Mouse (Mus musculus): Measurements from ENCODE around the gene Agbl3. TPM values are rescaled to one million over a fixed set of nuclear protein-coding genes. Genes with fewer than 3 reads are reported as not detected.
A peak's percentile ranks its signal among the peaks of the same experiment; 100 is the strongest.

The Agbl3 gene
- polyA plus RNA-seq, 1 experiment, result 0.29 TPM

DNA sequence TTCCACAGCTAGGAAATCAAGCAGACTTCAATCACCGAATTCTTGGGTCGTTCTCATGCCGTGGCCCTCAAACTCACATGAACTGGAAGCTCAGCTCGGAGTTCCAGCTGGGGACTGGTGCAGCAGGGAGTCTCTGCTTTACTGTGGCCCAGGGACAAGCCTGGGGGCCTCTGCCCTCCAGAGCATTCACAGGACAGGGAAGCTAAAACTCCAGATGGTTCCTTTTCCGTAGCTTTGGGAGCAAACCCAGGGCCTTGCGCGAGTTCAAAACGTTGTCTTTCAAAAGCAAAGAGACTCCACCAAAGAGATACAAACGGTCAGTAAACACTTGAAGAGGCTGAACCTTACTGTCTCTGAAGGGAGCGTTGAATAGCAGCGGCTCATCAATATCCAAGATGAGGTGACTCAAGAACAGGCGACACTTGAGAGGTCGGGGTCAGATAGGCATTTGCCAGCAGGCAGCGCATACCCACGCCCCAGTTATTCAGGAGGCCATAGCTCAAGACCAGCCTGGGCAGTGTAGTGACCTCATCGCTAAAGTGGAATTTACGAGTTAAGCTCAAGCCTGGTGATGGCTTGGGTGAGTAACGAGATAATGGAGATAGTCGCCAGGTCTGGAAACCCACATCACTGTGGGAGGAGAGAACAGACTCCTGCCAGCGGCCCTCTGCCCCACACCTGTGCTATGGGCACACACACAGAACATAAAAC lies 88.4 kb downstream of the Agbl3 start:
- peaks cover 78% of the 10 kb centered on the region for H3K4me1 ChIP-seq (ENCODE audit: control insufficient read depth)
- H3K36me3 ChIP-seq (ENCODE audit: control insufficient read depth), result peaks cover 28% of the 10 kb centered on the region
- H3K27me3 ChIP-seq (ENCODE audit: control insufficient read depth), result no peaks in the 10 kb centered on the region
- H3K9me3 ChIP-seq (ENCODE audit: control insufficient read depth, low read length), result no peaks in the 10 kb centered on the region
- peak overlapping the region; percentile 49 for H3K4me3 ChIP-seq (replicated peaks)
- no peak for TF ChIP-seq TAL1 (IDR thresholded peaks at IDR 0.05; ENCODE audit: low read length)
- TF ChIP-seq GATA1 (IDR thresholded peaks at IDR 0.05; ENCODE audit: low read length), result no peak

DNA sequence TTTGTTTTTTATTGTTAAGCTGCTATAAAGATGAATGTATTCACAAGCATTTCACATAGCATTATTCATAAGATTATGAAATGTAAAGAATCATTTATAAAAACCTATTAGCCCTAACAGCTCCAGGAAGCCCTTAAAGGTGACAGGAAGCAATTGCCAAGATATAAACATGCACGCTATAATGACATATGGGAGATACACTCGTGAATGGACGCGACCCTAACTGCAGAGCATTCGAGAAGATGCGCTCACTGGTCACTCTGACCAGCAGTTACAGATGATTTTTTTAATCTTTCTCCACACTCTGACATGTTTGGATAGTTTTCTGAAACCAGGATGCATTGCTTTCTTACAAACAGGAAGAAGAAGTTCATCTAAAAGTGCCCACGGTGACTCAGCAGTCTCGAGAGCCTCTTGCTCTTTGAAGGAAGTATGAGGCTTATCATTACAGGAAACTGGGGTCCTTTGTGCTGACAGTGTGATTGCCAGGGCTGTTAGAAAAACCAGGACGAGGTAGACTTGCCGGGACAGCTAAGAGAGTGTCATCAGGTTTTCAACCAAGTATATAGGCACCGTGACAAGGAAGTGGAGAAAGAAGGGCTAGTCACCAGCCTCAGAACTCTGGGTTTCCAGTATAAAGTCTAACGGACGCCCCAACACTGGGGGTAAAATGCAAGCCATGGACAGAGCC lies 89.1 kb downstream of the Agbl3 start:
- TF ChIP-seq TAL1 (IDR thresholded peaks at IDR 0.05; ENCODE audit: low read length), result no peak
- no peak for TF ChIP-seq GATA1 (IDR thresholded peaks at IDR 0.05; ENCODE audit: low read length)

DNA sequence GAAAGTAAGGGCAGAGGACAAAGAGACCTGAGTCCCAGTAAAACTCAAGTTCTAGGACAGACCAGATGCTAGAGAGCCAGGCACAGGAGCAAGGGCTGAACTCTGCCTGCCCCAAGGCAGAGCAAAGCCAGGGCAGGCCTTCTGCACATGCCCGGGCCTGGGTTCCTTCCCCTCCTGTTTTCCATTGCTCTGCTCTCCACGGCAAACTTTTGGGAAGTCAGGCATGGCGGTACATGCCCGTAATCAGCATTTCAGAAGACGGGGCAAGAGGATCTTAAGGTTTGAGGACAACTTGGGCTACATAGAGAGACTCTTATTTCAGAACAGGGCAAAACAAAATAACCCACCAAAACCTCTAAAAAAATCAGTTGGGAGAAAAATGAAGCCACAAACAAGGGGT lies 89.9 kb downstream of the Agbl3 start:
- no peak overlapping the region for H3K4me3 ChIP-seq (replicated peaks)
- no peaks in the 10 kb centered on the region for H3K9me3 ChIP-seq (ENCODE audit: control insufficient read depth, low read length)
- peaks cover 89% of the 10 kb centered on the region for H3K4me1 ChIP-seq (ENCODE audit: control insufficient read depth)
- no peaks in the 10 kb centered on the region for H3K27me3 ChIP-seq (ENCODE audit: control insufficient read depth)
- peaks cover 42% of the 10 kb centered on the region for H3K36me3 ChIP-seq (ENCODE audit: control insufficient read depth)
- TF ChIP-seq TAL1 (IDR thresholded peaks at IDR 0.05; ENCODE audit: low read length) (no peak), GATA1 (IDR thresholded peaks at IDR 0.05; ENCODE audit: low read length) (no peak)

More for the DNA sequence above, 89.1 kb downstream of the Agbl3 start:
- Histone ChIP-seq H3K4me1 (ENCODE audit: control insufficient read depth) (peaks cover 81% of the 10 kb centered on the region), H3K9me3 (ENCODE audit: control insufficient read depth, low read length) (no peaks in the 10 kb centered on the region), H3K36me3 (ENCODE audit: control insufficient read depth) (peaks cover 35% of the 10 kb centered on the region), H3K27me3 (ENCODE audit: control insufficient read depth) (no peaks in the 10 kb centered on the region), H3K4me3 (replicated peaks) (peak overlapping the region; percentile 49)

DNA sequence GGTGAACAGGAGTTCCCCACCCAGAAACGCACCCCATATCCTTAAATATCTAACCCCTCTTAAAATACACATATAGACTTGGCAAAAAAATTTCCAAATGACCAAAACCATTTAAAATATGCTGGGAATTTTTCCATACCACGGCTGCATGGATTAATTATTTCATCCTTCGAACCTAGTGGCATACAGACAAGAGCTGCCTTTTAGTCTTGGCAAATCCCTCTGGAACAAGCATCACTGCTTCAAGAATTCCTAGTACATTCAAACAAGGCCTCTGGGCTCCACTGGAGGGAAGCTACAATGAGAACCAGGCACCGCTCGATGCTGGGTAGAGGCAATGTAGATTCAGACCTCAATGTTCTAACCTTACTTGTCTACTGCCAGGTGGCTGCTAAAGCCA lies 90.5 kb downstream of the Agbl3 start:
- Histone ChIP-seq H3K4me3 (replicated peaks) (no peak overlapping the region), H3K27me3 (ENCODE audit: control insufficient read depth) (no peaks in the 10 kb centered on the region), H3K9me3 (ENCODE audit: control insufficient read depth, low read length) (no peaks in the 10 kb centered on the region), H3K4me1 (ENCODE audit: control insufficient read depth) (peaks cover 89% of the 10 kb centered on the region), H3K36me3 (ENCODE audit: control insufficient read depth) (peaks cover 48% of the 10 kb centered on the region)
- no peak for TF ChIP-seq GATA1 (IDR thresholded peaks at IDR 0.05; ENCODE audit: low read length)
- TF ChIP-seq TAL1 (IDR thresholded peaks at IDR 0.05; ENCODE audit: low read length), result no peak

DNA sequence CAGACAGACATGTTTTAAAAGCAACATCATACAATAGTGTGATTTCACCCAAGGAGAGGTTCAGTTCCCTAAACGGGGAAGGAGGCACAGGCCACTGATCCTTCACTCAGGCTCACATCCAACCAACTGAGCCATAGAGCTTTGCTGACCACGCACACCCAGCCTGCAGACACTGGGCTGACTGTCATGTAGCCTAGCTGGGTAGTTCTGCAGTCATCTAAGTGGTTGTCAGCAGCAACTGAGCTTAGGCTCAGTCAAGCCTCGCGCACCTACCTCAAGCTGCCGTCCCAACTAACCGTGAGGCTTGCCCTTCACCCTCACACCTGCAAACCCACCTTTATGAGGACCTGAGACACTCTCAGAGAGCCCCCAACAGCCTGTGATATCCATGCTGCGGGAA lies 91.7 kb downstream of the Agbl3 start:
- Histone ChIP-seq H3K4me1 (ENCODE audit: control insufficient read depth) (peaks cover 90% of the 10 kb centered on the region), H3K36me3 (ENCODE audit: control insufficient read depth) (peaks cover 59% of the 10 kb centered on the region), H3K4me3 (replicated peaks) (no peak overlapping the region), H3K27me3 (ENCODE audit: control insufficient read depth) (no peaks in the 10 kb centered on the region), H3K9me3 (ENCODE audit: control insufficient read depth, low read length) (no peaks in the 10 kb centered on the region)
- TF ChIP-seq GATA1 (IDR thresholded peaks at IDR 0.05; ENCODE audit: low read length) (no peak), TAL1 (IDR thresholded peaks at IDR 0.05; ENCODE audit: low read length) (no peak)

DNA sequence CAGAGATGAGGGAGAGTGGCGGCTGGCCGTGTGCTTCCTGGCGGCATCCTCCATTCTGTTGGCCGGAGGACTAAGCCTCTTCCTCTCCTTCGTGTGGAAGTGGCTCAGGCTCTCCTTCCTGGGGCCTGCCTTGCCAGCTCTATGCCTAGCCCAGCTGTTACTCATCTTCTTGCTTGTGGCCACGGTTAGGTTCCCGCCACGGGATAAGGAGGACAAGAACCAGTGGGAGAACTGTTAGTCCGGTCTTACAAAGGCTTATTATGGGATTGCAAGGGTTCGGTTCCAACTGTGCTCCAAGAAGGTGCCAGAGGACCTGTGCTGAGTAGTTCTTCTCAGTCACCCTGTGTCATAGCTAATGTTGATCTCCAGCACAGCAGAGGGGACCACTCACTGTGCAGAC lies 92.6 kb downstream of the Agbl3 start:
- Histone ChIP-seq H3K27me3 (ENCODE audit: control insufficient read depth) (no peaks in the 10 kb centered on the region), H3K36me3 (ENCODE audit: control insufficient read depth) (peaks cover 59% of the 10 kb centered on the region), H3K4me3 (replicated peaks) (no peak overlapping the region), H3K9me3 (ENCODE audit: control insufficient read depth, low read length) (no peaks in the 10 kb centered on the region), H3K4me1 (ENCODE audit: control insufficient read depth) (peaks cover 90% of the 10 kb centered on the region)
- TF ChIP-seq TAL1 (IDR thresholded peaks at IDR 0.05; ENCODE audit: low read length) (no peak), GATA1 (IDR thresholded peaks at IDR 0.05; ENCODE audit: low read length) (no peak)

DNA sequence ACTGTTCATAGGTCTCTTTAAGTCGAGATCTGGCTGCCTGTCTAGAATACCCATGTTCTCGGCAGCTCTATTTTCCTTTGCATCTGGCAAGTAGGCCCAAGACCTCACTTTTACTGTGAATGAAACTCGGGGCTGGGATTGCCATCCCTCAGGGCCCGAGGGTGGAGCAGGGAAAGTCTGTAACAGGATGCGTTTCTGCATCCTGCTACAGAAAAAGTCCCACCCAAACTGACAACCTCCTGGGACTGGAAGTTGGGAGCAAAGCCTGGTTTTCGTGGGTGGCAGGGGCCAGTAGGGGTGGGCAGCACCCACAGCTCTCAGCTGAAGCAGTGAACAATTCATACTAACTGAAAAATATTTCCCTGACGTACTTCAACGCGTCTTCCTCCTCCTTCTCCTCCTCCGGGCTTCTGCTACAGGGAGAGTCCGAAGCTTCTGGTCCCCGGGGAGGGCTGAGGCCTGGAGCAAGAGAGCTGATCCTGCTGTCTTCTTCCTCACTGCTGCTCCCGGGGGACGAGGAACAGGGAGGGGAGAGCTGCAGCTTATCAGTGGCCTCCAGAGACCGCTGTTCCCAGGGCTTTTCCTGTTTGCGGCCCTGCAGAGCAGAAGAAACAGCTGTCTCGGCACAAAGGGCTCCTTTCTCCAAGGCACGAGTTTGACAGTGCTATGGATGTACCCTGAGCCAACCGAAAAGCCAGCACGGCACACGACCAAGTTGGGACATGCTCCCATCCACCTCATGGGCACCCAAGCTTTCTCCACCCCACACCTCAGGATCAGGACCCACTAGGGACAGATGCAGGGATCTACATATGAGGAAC lies 94.1 kb downstream of the Agbl3 start:
- TF ChIP-seq TAL1 (IDR thresholded peaks at IDR 0.05; ENCODE audit: low read length), result peak; percentile 71
- TF ChIP-seq GATA1 (IDR thresholded peaks at IDR 0.05; ENCODE audit: low read length), result peak; percentile 70
- peaks cover 67% of the 10 kb centered on the region for H3K36me3 ChIP-seq (ENCODE audit: control insufficient read depth)
- peak overlapping the region; percentile 72 for H3K4me3 ChIP-seq (replicated peaks)

DNA sequence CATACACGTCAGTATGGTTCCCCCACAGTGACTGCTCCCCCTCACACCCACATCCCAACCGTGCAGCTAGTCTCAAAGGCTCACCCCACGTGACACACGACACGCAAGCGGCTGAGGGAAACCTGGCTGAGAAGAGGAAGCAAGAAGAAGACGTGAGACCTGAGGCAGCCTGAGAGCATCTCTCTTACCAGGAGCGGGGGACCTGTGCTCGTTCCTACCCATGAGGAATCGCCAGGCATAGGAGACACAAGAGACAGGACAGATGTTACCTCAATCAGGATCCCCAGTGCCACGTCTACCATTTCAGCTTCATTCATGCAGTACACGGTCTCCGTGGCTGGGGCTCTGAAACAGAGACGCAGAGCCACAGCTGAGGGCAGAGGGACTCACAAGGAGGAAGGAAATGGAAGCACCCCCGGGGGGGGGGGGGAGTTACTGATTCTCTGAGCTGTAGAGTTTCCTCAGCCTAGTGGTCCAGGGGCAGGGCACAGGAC lies 95.1 kb downstream of the Agbl3 start:
- H3K36me3 ChIP-seq (ENCODE audit: control insufficient read depth), result peaks cover 72% of the 10 kb centered on the region

More for the DNA sequence above, 94.1 kb downstream of the Agbl3 start:
- H3K27me3 ChIP-seq (ENCODE audit: control insufficient read depth), result no peaks in the 10 kb centered on the region
- no peaks in the 10 kb centered on the region for H3K9me3 ChIP-seq (ENCODE audit: control insufficient read depth, low read length)
- peaks cover 90% of the 10 kb centered on the region for H3K4me1 ChIP-seq (ENCODE audit: control insufficient read depth)

More for the DNA sequence above, 95.1 kb downstream of the Agbl3 start:
- Histone ChIP-seq H3K4me1 (ENCODE audit: control insufficient read depth) (peaks cover 80% of the 10 kb centered on the region), H3K27me3 (ENCODE audit: control insufficient read depth) (no peaks in the 10 kb centered on the region), H3K4me3 (replicated peaks) (peak overlapping the region; percentile 72), H3K9me3 (ENCODE audit: control insufficient read depth, low read length) (no peaks in the 10 kb centered on the region)
- TF ChIP-seq TAL1 (IDR thresholded peaks at IDR 0.05; ENCODE audit: low read length) (no peak), GATA1 (IDR thresholded peaks at IDR 0.05; ENCODE audit: low read length) (no peak)
